Mouse (Mus musculus) MEL (cell line): Measurements from ENCODE around the gene Znhit1. TPM values are rescaled to one million over a fixed set of nuclear protein-coding genes. Genes with fewer than 3 reads are reported as not detected.

Experiments used
- DNase-seq: peaks from one replicate; pipeline ENCODE4 v3.0.0; 2011; ENCODE audit warnings: low read depth, low spot score
- H3K27ac ChIP-seq: 2 replicates; pipeline ENCODE4 v1.5.1; 2012; ENCODE audit warnings: low read depth, mild to moderate bottlenecking, control low read depth, low read length, moderate library complexity; ENCODE audit not compliant: control insufficient read depth
- H3K27me3 ChIP-seq, 2 experiments: fragments of 150-350 bp in 1 of 2; sonication (generic) in 1 of 2; 2 replicates each; pipeline ENCODE4 v1.6.1; 2012; ENCODE audit warnings: low read length in 2 of 2, mild to moderate bottlenecking in 2 of 2, improper control_type of control experiment in 1 of 2, moderate library complexity in 1 of 2; ENCODE audit not compliant: insufficient read depth in 2 of 2, control insufficient read depth in 1 of 2
- H3K36me3 ChIP-seq, 2 experiments: 2 replicates each; pipeline ENCODE4 v1.6.1; 2012 to 2014; ENCODE audit warnings: low read length in 2 of 2, improper control_type of control experiment in 1 of 2, inconsistent platforms in 1 of 2, mild to moderate bottlenecking in 1 of 2; ENCODE audit not compliant: insufficient read depth in 2 of 2, control insufficient read depth in 1 of 2
- H3K4me1 ChIP-seq, 2 experiments: fragments of 150-350 bp in 1 of 2; sonication (generic) in 1 of 2; 2 replicates each; pipeline ENCODE4 v1.6.1; 2012; ENCODE audit warnings: low read length in 2 of 2, improper control_type of control experiment in 1 of 2, mild to moderate bottlenecking in 1 of 2; ENCODE audit not compliant: insufficient read depth in 2 of 2, control insufficient read depth in 1 of 2
- H3K4me3 ChIP-seq, 2 experiments: fragments of 150-350 bp in 1 of 2; sonication (generic) in 1 of 2; 2 replicates each; pipeline ENCODE4 v1.5.1; 2012; ENCODE audit warnings: low read depth in 2 of 2, low read length in 2 of 2, mild to moderate bottlenecking in 2 of 2, moderate library complexity in 2 of 2, control low read depth in 1 of 2, improper control_type of control experiment in 1 of 2; ENCODE audit not compliant: control insufficient read depth in 1 of 2, insufficient read depth in 1 of 2
- H3K79me2 ChIP-seq: 2 replicates; pipeline ENCODE4 v1.6.1; 2012; ENCODE audit warnings: mild to moderate bottlenecking, low read length, moderate library complexity; ENCODE audit not compliant: control insufficient read depth, poor library complexity, insufficient read depth
- H3K9ac ChIP-seq: 2 replicates; pipeline ENCODE4 v1.6.1; 2012; ENCODE audit warnings: low read depth, mild to moderate bottlenecking, control low read depth, low read length, moderate library complexity; ENCODE audit not compliant: control insufficient read depth, poor library complexity, severe bottlenecking
- H3K9me3 ChIP-seq: fragments of 150-350 bp; sonication (generic); replicated peaks from 2 replicates; pipeline ENCODE4 v1.6.1; 2012; ENCODE audit warnings: mild to moderate bottlenecking, low read length, improper control_type of control experiment, moderate library complexity; ENCODE audit not compliant: insufficient read depth
- BHLHE40 ChIP-seq: IDR thresholded peaks from 2 replicates; pipeline ENCODE4 v1.6.1; 2012; ENCODE audit warnings: low read depth, mild to moderate bottlenecking, inconsistent platforms, low read length, improper control_type of control experiment, borderline replicate concordance
- CHD1 ChIP-seq: IDR thresholded peaks from 2 replicates; pipeline ENCODE4 v1.6.1; 2012; ENCODE audit warnings: low read depth, mild to moderate bottlenecking, inconsistent platforms, low read length, improper control_type of control experiment
- CTCF ChIP-seq, 3 experiments: IDR thresholded peaks in 2 of 3; conservative IDR thresholded peaks in 1 of 3; 2 replicates each; pipeline ENCODE4 v1.5.1; 2011 to 2012; ENCODE audit warnings: low read length in 3 of 3, low read depth in 2 of 3, mild to moderate bottlenecking in 2 of 3, improper control_type of control experiment in 1 of 3, inconsistent platforms in 1 of 3, mixed read lengths in 1 of 3, moderate library complexity in 1 of 3; ENCODE audit not compliant: control insufficient read depth in 1 of 3, insufficient read depth in 1 of 3, poor library complexity in 1 of 3, severe bottlenecking in 1 of 3
- ELF1 ChIP-seq: IDR thresholded peaks from 2 replicates; pipeline ENCODE4 v1.6.1; 2014; ENCODE audit warnings: low read depth, mild to moderate bottlenecking, inconsistent platforms, low read length, improper control_type of control experiment, moderate library complexity
- ETS1 ChIP-seq: IDR thresholded peaks from 2 replicates; pipeline ENCODE4 v1.6.1; 2012; ENCODE audit warnings: low read depth, mild to moderate bottlenecking, inconsistent platforms, low read length, improper control_type of control experiment, moderate library complexity
- GATA1 ChIP-seq: IDR thresholded peaks from 2 replicates; pipeline ENCODE4 v1.6.1; 2011; ENCODE audit warnings: low read depth, low read length, improper control_type of control experiment
- HCFC1 ChIP-seq: IDR thresholded peaks from 2 replicates; pipeline ENCODE4 v1.6.1; 2012; ENCODE audit warnings: low read depth, mild to moderate bottlenecking, inconsistent platforms, low read length, improper control_type of control experiment, moderate library complexity
- KAT2A ChIP-seq: conservative IDR thresholded peaks from 2 replicates; pipeline ENCODE4 v1.6.1; 2012; ENCODE audit warnings: low read depth, low read length, improper control_type of control experiment, inconsistent platforms
- MAFK ChIP-seq: IDR thresholded peaks from 2 replicates; pipeline ENCODE4 v1.6.1; 2011; ENCODE audit warnings: low read depth, mild to moderate bottlenecking, low read length, improper control_type of control experiment, borderline replicate concordance
- MAX ChIP-seq: IDR thresholded peaks from 2 replicates; pipeline ENCODE4 v1.6.1; 2011; ENCODE audit warnings: low read length, improper control_type of control experiment
- MAZ ChIP-seq: IDR thresholded peaks from 2 replicates; pipeline ENCODE4 v1.6.1; 2012; ENCODE audit warnings: low read depth, mild to moderate bottlenecking, inconsistent platforms, low read length, improper control_type of control experiment
- MYB ChIP-seq: IDR thresholded peaks from 2 replicates; pipeline ENCODE4 v1.6.1; 2011; ENCODE audit warnings: mild to moderate bottlenecking, low read depth, low read length, improper control_type of control experiment
- MYC ChIP-seq: IDR thresholded peaks from 2 replicates; pipeline ENCODE4 v1.6.1; 2011; ENCODE audit warnings: low read depth, mild to moderate bottlenecking, low read length, improper control_type of control experiment, moderate library complexity
- NELFE ChIP-seq: IDR thresholded peaks from 2 replicates; pipeline ENCODE4 v1.6.1; 2011; ENCODE audit warnings: low read depth, low read length, improper control_type of control experiment
- NRF1 ChIP-seq: IDR thresholded peaks from 2 replicates; pipeline ENCODE4 v1.6.1; 2014; ENCODE audit warnings: low read depth, mild to moderate bottlenecking, inconsistent platforms, low read length, improper control_type of control experiment, moderate library complexity; ENCODE audit not compliant: poor library complexity, insufficient read depth, severe bottlenecking
- POLR2AphosphoS5 ChIP-seq: IDR thresholded peaks from 2 replicates; pipeline ENCODE4 v1.6.1; 2012; ENCODE audit warnings: low read depth, borderline replicate concordance, mild to moderate bottlenecking, inconsistent platforms, low read length, moderate library complexity, mixed read lengths
- RAD21 ChIP-seq: IDR thresholded peaks from 2 replicates; pipeline ENCODE4 v1.6.1; 2011; ENCODE audit warnings: mild to moderate bottlenecking, low read depth, low read length, improper control_type of control experiment
- SIN3A ChIP-seq: IDR thresholded peaks from 2 replicates; pipeline ENCODE4 v1.6.1; 2012; ENCODE audit warnings: low read length, improper control_type of control experiment, inconsistent platforms
- SMC3 ChIP-seq: IDR thresholded peaks from 2 replicates; pipeline ENCODE4 v1.6.1; 2011; ENCODE audit warnings: low read depth, low read length, improper control_type of control experiment
- TAL1 ChIP-seq: IDR thresholded peaks from 2 replicates; pipeline ENCODE4 v1.6.1; 2012; ENCODE audit warnings: mild to moderate bottlenecking, inconsistent platforms, low read length, moderate library complexity, mixed read lengths
- TBP ChIP-seq: IDR thresholded peaks from 2 replicates; pipeline ENCODE4 v1.8.0; 2011; ENCODE audit warnings: low read depth, low read length, improper control_type of control experiment
- USF1 ChIP-seq: IDR thresholded peaks from 2 replicates; pipeline ENCODE4 v1.6.1; 2014; ENCODE audit warnings: low read depth, mild to moderate bottlenecking, inconsistent platforms, low read length, improper control_type of control experiment, moderate library complexity
- USF2 ChIP-seq, 2 experiments: IDR thresholded peaks; 2 replicates each; pipeline ENCODE4 v1.6.1; 2011 to 2012; ENCODE audit warnings: improper control_type of control experiment in 2 of 2, low read length in 2 of 2, borderline replicate concordance in 1 of 2, inconsistent platforms in 1 of 2, low read depth in 1 of 2, mild to moderate bottlenecking in 1 of 2; ENCODE audit not compliant: insufficient read depth in 1 of 2
- ZC3H11A ChIP-seq: IDR thresholded peaks from 2 replicates; pipeline ENCODE4 v1.6.1; 2012; ENCODE audit warnings: low read depth, mild to moderate bottlenecking, inconsistent platforms, low read length, improper control_type of control experiment
- ZKSCAN1 ChIP-seq: IDR thresholded peaks from 2 replicates; pipeline ENCODE4 v1.6.1; 2012; ENCODE audit warnings: low read depth, mild to moderate bottlenecking, inconsistent platforms, low read length, improper control_type of control experiment, moderate library complexity
- ZMIZ1 ChIP-seq: IDR thresholded peaks from 2 replicates; pipeline ENCODE4 v1.6.1; 2012; ENCODE audit warnings: low read depth, mild to moderate bottlenecking, inconsistent platforms, low read length, improper control_type of control experiment, moderate library complexity
- ZNF384 ChIP-seq: IDR thresholded peaks from 2 replicates; pipeline ENCODE4 v1.6.1; 2012; ENCODE audit warnings: low read depth, mild to moderate bottlenecking, inconsistent platforms, low read length, improper control_type of control experiment
- polyA plus RNA-seq, 2 experiments: library from polyadenylated mRNA; stranded (reverse) in 1 of 2; unstranded in 1 of 2; fragments of >175 nt in 1 of 2; fragments of >200 nt in 1 of 2; gene quantifications; 2 replicates each; pipeline versions ENCODE4 v1.2.1 to v1.2.4; 2012; ENCODE audit warnings: low replicate concordance in 2 of 2, low read depth in 1 of 2; ENCODE audit not compliant: insufficient read length in 2 of 2, insufficient read depth in 1 of 2, missing spikeins in 1 of 2
- total RNA-seq: library from RNA; depleted of rRNA; stranded (reverse); fragments of 300-350 nt; gene quantifications from 2 replicates; pipeline ENCODE4 v1.2.3, GENCODE M21; 2012

Znhit1 gene
- total and polyA plus RNA-seq, 3 experiments = 56.6 to 123 TPM; not detected in 1

GRCm38 (mm10) chr5:136958991-136959605 is 28.7 kb downstream of the Znhit1 start:
- Histone ChIP-seq H3K4me1 (peaks cover 0 to 17% of the 10 kb centered on the region in 2 experiments; a peak in 2 of 4 replicates), H3K9ac (no peak overlapping the region), H3K27ac (no peak overlapping the region), H3K79me2 (peaks cover 25% of the 10 kb centered on the region), H3K27me3 (no peaks in the 10 kb centered on the region), H3K9me3 (no peaks in the 10 kb centered on the region), H3K36me3 (peaks cover 0 to 8% of the 10 kb centered on the region in 2 experiments; a peak in 3 of 4 replicates), H3K4me3 (no peak overlapping the region)
- TF ChIP-seq MYB (no peak), ZNF384 (no peak), NRF1 (no peak), CTCF (IDR thresholded peaks at IDR 0.05 in 2 of 3, conservative IDR thresholded peaks at IDR 0.05 in 1 of 3; ENCODE audit: control insufficient read depth in 1 of 3, insufficient read depth in 1 of 3, low read depth in 2 of 3, low read length in 3 of 3, poor library complexity in 1 of 3, severe bottlenecking in 1 of 3) (no peak), GATA1 (no peak), SIN3A (no peak), MAX (no peak), MAFK (no peak), SMC3 (no peak), TBP (no peak), ZKSCAN1 (no peak), CHD1 (no peak), POLR2AphosphoS5 (no peak), MAZ (no peak), TAL1 (no peak), ZMIZ1 (no peak), KAT2A (no peak)
- DNase-seq = no peak

GRCm38 (mm10) chr5:136957250-136957649 is 30.6 kb downstream of the Znhit1 start:
- no peak overlapping the region for H3K9ac ChIP-seq
- H3K79me2 ChIP-seq = peaks cover 26% of the 10 kb centered on the region
- H3K36me3 ChIP-seq = peaks cover 0 to 10% of the 10 kb centered on the region in 2 experiments; a peak in 2 of 4 replicates
- H3K27me3 ChIP-seq = no peaks in the 10 kb centered on the region
- TF ChIP-seq USF1 = no peak
- no peak for TF ChIP-seq BHLHE40
- no peak for TF ChIP-seq ZC3H11A
- TF ChIP-seq POLR2AphosphoS5 = no peak
- TF ChIP-seq TBP = no peak
- TF ChIP-seq MYB = no peak
- TF ChIP-seq ETS1 = no peak
- no peak for TF ChIP-seq CHD1
- TF ChIP-seq NELFE = no peak
- TF ChIP-seq CTCF (IDR thresholded peaks at IDR 0.05 in 2 of 3, conservative IDR thresholded peaks at IDR 0.05 in 1 of 3; ENCODE audit: control insufficient read depth in 1 of 3, insufficient read depth in 1 of 3, low read depth in 2 of 3, low read length in 3 of 3, poor library complexity in 1 of 3, severe bottlenecking in 1 of 3) = no peak
- TF ChIP-seq ZMIZ1 = no peak
- TF ChIP-seq MYC = no peak
- TF ChIP-seq USF2 (IDR thresholded peaks at IDR 0.05; ENCODE audit: borderline replicate concordance in 1 of 2, insufficient read depth in 1 of 2, low read depth in 1 of 2, low read length in 2 of 2) = no peak
- TF ChIP-seq ELF1 = no peak
- no peak for TF ChIP-seq HCFC1
- no peak for TF ChIP-seq KAT2A
- no peak for TF ChIP-seq ZNF384
- no peak for TF ChIP-seq SIN3A
- no peak for TF ChIP-seq RAD21
- no peak overlapping the region for H3K4me3 ChIP-seq
- no peak for DNase-seq
- no peak overlapping the region for H3K27ac ChIP-seq
- no peaks in the 10 kb centered on the region for H3K9me3 ChIP-seq
- H3K4me1 ChIP-seq = peaks cover 0 to 18% of the 10 kb centered on the region in 2 experiments; a peak in 2 of 4 replicates
